Mouse (Mus musculus) heart, embryonic 11.5 days (tissue): ENCODE results near the gene Trim37. TPM values are rescaled to one million over a fixed set of nuclear protein-coding genes. Genes with fewer than 3 reads are reported as not detected.

Source experiments
- ATAC-seq: fragments of 200-750 bp; cut with Nextera tagmentation; replicated peaks from 2 replicates; pipeline ENCODE4 v1.8.0; 2017; ENCODE audit warnings: moderate library complexity; ENCODE audit not compliant: insufficient number of reproducible peaks, low FRiP score, low TSS enrichment
- H3K27ac ChIP-seq: fragments of 300-500 bp; sonication (generic); 2 replicates; pipeline ENCODE4 v1.5.1; 2014; ENCODE audit warnings: mild to moderate bottlenecking, low read depth, low read length
- H3K27me3 ChIP-seq: fragments of 300-500 bp; sonication (generic); 2 replicates; pipeline ENCODE4 v1.6.1; 2014; ENCODE audit warnings: mild to moderate bottlenecking, low read length, mixed read lengths; ENCODE audit not compliant: control insufficient read depth, insufficient read depth
- H3K36me3 ChIP-seq: fragments of 300-500 bp; sonication (generic); 2 replicates; pipeline ENCODE4 v1.6.1; 2014; ENCODE audit warnings: mild to moderate bottlenecking, low read length, moderate library complexity, mixed read lengths; ENCODE audit not compliant: control insufficient read depth, insufficient read depth
- H3K4me1 ChIP-seq: fragments of 300-500 bp; sonication (generic); 2 replicates; pipeline ENCODE4 v1.6.1; 2014; ENCODE audit warnings: low read length; ENCODE audit not compliant: control insufficient read depth, insufficient read depth
- H3K4me2 ChIP-seq: fragments of 300-500 bp; sonication (generic); 2 replicates; pipeline ENCODE4 v1.6.1; 2014; ENCODE audit warnings: mild to moderate bottlenecking, moderate library complexity
- H3K4me3 ChIP-seq: fragments of 300-500 bp; sonication (generic); 2 replicates; pipeline ENCODE4 v1.5.1; 2014; ENCODE audit warnings: low read depth, low read length
- H3K9ac ChIP-seq: fragments of 300-500 bp; sonication (generic); 2 replicates; pipeline ENCODE4 v1.6.1; 2014; ENCODE audit warnings: mild to moderate bottlenecking, low read depth, low read length, moderate library complexity
- H3K9me3 ChIP-seq: fragments of 300-500 bp; sonication (generic); replicated peaks from 2 replicates; pipeline ENCODE4 v1.6.1; 2016; ENCODE audit warnings: low read length; ENCODE audit not compliant: control insufficient read depth
- WGBS: fragments of 180-500 bp; shearing (Covaris S2); extraction: QIAGEN DNeasy Blood & Tissue Kit; methylation state at CpG from one replicate; pipeline ENCODE4 v1.1.7; 2014; ENCODE audit not compliant: insufficient replicate concordance; 5-methylcytosine and 5-hydroxymethylcytosine counted together
- polyA plus RNA-seq: library from polyadenylated mRNA; unstranded; fragments of >200 nt; fragmentation: Nextera tagmentation; extraction: Ambion mirVana; gene quantifications from 2 replicates; pipeline ENCODE4 v1.2.1, GENCODE M21; 2014

The Trim37 gene
- polyA plus RNA-seq: 23.2 and 24.5 TPM in 2 replicates

GRCm38 (mm10) chr11:87126824-87127816 is at the start of gene Trim37:
Gene Trim37 (plus strand): TSS chr11:87127077.
- peaks cover 4% of the 10 kb centered on the region; the same call in 1 of the 2 replicates for H3K4me1 ChIP-seq
- peaks cover 16% of the 10 kb centered on the region for H3K36me3 ChIP-seq
- peak; percentile 87 for ATAC-seq
- H3K9me3 ChIP-seq: no peaks in the 10 kb centered on the region
- peak within 1 kb of the TSS; percentile 71 for H3K4me2 ChIP-seq
- H3K9ac ChIP-seq: peak within 1 kb of the TSS; percentile 79
- peak within 1 kb of the TSS; percentile 79 for H3K4me3 ChIP-seq
- H3K27ac ChIP-seq: peak within 1 kb of the TSS; percentile 84
- under 1% methylated on average over 97 of the region's 105 CpGs for WGBS
- no peaks in the 10 kb centered on the region for H3K27me3 ChIP-seq

GRCm38 (mm10) chr11:87083712-87084111 is 43.2 kb upstream of the Trim37 start:
- no peak overlapping the region for H3K4me3 ChIP-seq
- no peaks in the 10 kb centered on the region for H3K27me3 ChIP-seq
- no peak overlapping the region for H3K9ac ChIP-seq
- 81% methylated on average over 1 of the region's 1 CpGs for WGBS
- H3K9me3 ChIP-seq: no peaks in the 10 kb centered on the region
- H3K4me1 ChIP-seq: peaks cover 19% of the 10 kb centered on the region
- H3K36me3 ChIP-seq: peaks cover 11% of the 10 kb centered on the region
- H3K4me2 ChIP-seq: no peak overlapping the region
- no peak for ATAC-seq
- no peak overlapping the region for H3K27ac ChIP-seq

- no peaks in the 10 kb centered on the region for H3K27me3 ChIP-seq
- peaks cover 11% of the 10 kb centered on the region for H3K36me3 ChIP-seq
- H3K4me1 ChIP-seq: peaks cover 19% of the 10 kb centered on the region
- H3K27ac ChIP-seq: no peak overlapping the region
- no peaks in the 10 kb centered on the region for H3K9me3 ChIP-seq
- ATAC-seq: no peak
- H3K4me3 ChIP-seq: peak overlapping the region; percentile 94
- peak overlapping the region; percentile 88 for H3K4me2 ChIP-seq
- 87% methylated on average over 13 of the region's 13 CpGs for WGBS
- no peak overlapping the region for H3K9ac ChIP-seq
Observed at GRCm38 (mm10) chr11:87085461-87085860, 41.4 kb upstream of the Trim37 start.

- Histone ChIP-seq H3K9ac (peak within 1 kb of the TSS; percentile 83), H3K27ac (peak within 1 kb of the TSS; percentile 24), H3K4me2 (peak within 1 kb of the TSS; percentile 88), H3K9me3 (no peaks in the 10 kb centered on the region), H3K27me3 (no peaks in the 10 kb centered on the region), H3K4me3 (peak within 1 kb of the TSS; percentile 94), H3K36me3 (peaks cover 13% of the 10 kb centered on the region), H3K4me1 (peaks cover 19% of the 10 kb centered on the region)
- WGBS: 2% methylated on average over 43 of the region's 43 CpGs
- peak; percentile 75 for ATAC-seq
Observed at GRCm38 (mm10) chr11:87086290-87086984, 40.4 kb upstream of the Trim37 start, which contains the start of gene Smg8. Gene Smg8 (minus strand): TSS chr11:87086774.

- no peaks in the 10 kb centered on the region for H3K9me3 ChIP-seq
- H3K4me1 ChIP-seq: peaks cover 19% of the 10 kb centered on the region
- ATAC-seq: no peak
- H3K36me3 ChIP-seq: peaks cover 18% of the 10 kb centered on the region
- H3K27me3 ChIP-seq: no peaks in the 10 kb centered on the region
- peak overlapping the region; percentile 88 for H3K4me2 ChIP-seq
- H3K9ac ChIP-seq: peak overlapping the region; percentile 83
- 44% methylated on average over 2 of the region's 2 CpGs for WGBS
- H3K27ac ChIP-seq: peak overlapping the region; percentile 24
- peak overlapping the region; percentile 94 for H3K4me3 ChIP-seq
Observed at GRCm38 (mm10) chr11:87087142-87087541, 39.7 kb upstream of the Trim37 start.

GRCm38 (mm10) chr11:87108409-87108754 is 18.5 kb upstream of the Trim37 start, which contains the start of gene Prr11:
Gene Prr11 (minus strand): TSS chr11:87108708.
- peak within 1 kb of the TSS; percentile 92 for H3K9ac ChIP-seq
- no peaks in the 10 kb centered on the region for H3K27me3 ChIP-seq
- ATAC-seq: no peak
- H3K27ac ChIP-seq: peak within 1 kb of the TSS; percentile 93
- no peaks in the 10 kb centered on the region for H3K9me3 ChIP-seq
- WGBS: under 1% methylated on average over 14 of the region's 14 CpGs
- peak within 1 kb of the TSS; percentile 99 for H3K4me3 ChIP-seq
- peaks cover 5% of the 10 kb centered on the region; the same call in 1 of the 2 replicates for H3K36me3 ChIP-seq
- peaks cover 11% of the 10 kb centered on the region for H3K4me1 ChIP-seq
- peak within 1 kb of the TSS; percentile 72 for H3K4me2 ChIP-seq

- Histone ChIP-seq H3K36me3 (peaks cover 5% of the 10 kb centered on the region; the same call in 1 of the 2 replicates), H3K27ac (peak within 1 kb of the TSS; percentile 93), H3K9ac (peak within 1 kb of the TSS; percentile 92), H3K27me3 (no peaks in the 10 kb centered on the region), H3K4me2 (peak within 1 kb of the TSS; percentile 72), H3K4me1 (peaks cover 11% of the 10 kb centered on the region), H3K9me3 (no peaks in the 10 kb centered on the region), H3K4me3 (peak within 1 kb of the TSS; percentile 99)
- WGBS: 0% methylated on average over 40 of the region's 40 CpGs
- peak; percentile 99 for ATAC-seq
Observed at GRCm38 (mm10) chr11:87108755-87109518, 17.9 kb upstream of the Trim37 start, which contains the start of gene Ska2. Gene Ska2 (plus strand): TSS chr11:87109234.
